Mouse (Mus musculus): ENCODE data around the gene Cdk7. TPM values are rescaled to one million over a fixed set of nuclear protein-coding genes. Genes with fewer than 3 reads are reported as not detected.

Gene Cdk7
- total RNA-seq (2021): 10 to 100 TPM; 21.7 to 24.0 TPM
- polyA plus RNA-seq (2012; rRNA removed): 11.2 and 18.2 TPM in 2 replicates
- long read RNA-seq, transcript Cdk7-201 (12 exons, 1,988 nt): major isoform, 14 of 17 reads
- long read RNA-seq, partial matches to known transcripts: 1 of 17 reads
- long read RNA-seq, other reads (novel, unspliced or antisense): 1 of 17 reads

GRCm38 (mm10) chr13:100730861-100731176, at the start of gene Cdk7:
Cdk7 (minus strand) TSS chr13:100730939.
- TF ChIP-seq POLR2A (IDR thresholded peaks at IDR 0.05; ENCODE audit: insufficient read depth, low read depth, low read length): peak; percentile 81
- no peak for TF ChIP-seq CTCF (IDR thresholded peaks at IDR 0.05)
- TF ChIP-seq EP300 (IDR thresholded peaks at IDR 0.05; ENCODE audit: insufficient read depth, low read depth, low read length): peak; percentile 86
- intact Hi-C loops (cut with DNase I): loop anchor here (1.0 to 5.0 kb wide), 2 partner anchors 13 to 79 kb away; partner anchors contain the start of genes Ak6, Mrps36, Rad17 and Taf9

GRCm38 (mm10) chr13:100777491-100777890, 46.8 kb upstream of the Cdk7 start:
- Histone ChIP-seq H3K4me1 (ENCODE audit: control insufficient read depth, insufficient read depth, low read length) (peaks cover 1% of the 10 kb centered on the region; the same call in 1 of the 2 replicates), H3K9ac (ENCODE audit: low read depth, low read length) (no peak overlapping the region), H3K36me3 (ENCODE audit: control insufficient read depth, insufficient read depth, low read length) (no peaks in the 10 kb centered on the region), H3K79me2 (replicated peaks; ENCODE audit: control insufficient read depth, insufficient read depth, low read length) (no peaks in the 10 kb centered on the region), H3K27me3 (ENCODE audit: control insufficient read depth, insufficient read depth, low read length) (no peaks in the 10 kb centered on the region), H3K4me3 (no peak overlapping the region), H3K27ac (no peak overlapping the region)
- 75% methylated on average over 3 of the region's 3 CpGs for WGBS
- DNase-seq: no peak
- intact Hi-C loops (cut with DNase I): no loop called here
- TF ChIP-seq POLR2A (IDR thresholded peaks at IDR 0.05; ENCODE audit: insufficient read depth, low read depth, low read length): no peak
- TF ChIP-seq EP300 (IDR thresholded peaks at IDR 0.05; ENCODE audit: insufficient read depth, low read depth, low read length): no peak
- TF ChIP-seq CTCF (IDR thresholded peaks at IDR 0.05): no peak

More at GRCm38 (mm10) chr13:100730861-100731176, at the start of gene Cdk7:
- Histone ChIP-seq H3K27ac (peak within 1 kb of the TSS; percentile 89), H3K4me3 (peak within 1 kb of the TSS; percentile 56), H3K9ac (ENCODE audit: low read depth, low read length) (peak within 1 kb of the TSS; percentile 89), H3K79me2 (replicated peaks; ENCODE audit: control insufficient read depth, insufficient read depth, low read length) (peaks cover 3% of the 10 kb centered on the region), H3K27me3 (ENCODE audit: control insufficient read depth, insufficient read depth, low read length) (no peaks in the 10 kb centered on the region; the same call in 1 of the 2 replicates), H3K36me3 (ENCODE audit: control insufficient read depth, insufficient read depth, low read length) (peaks cover 22% of the 10 kb centered on the region), H3K4me1 (ENCODE audit: control insufficient read depth, insufficient read depth, low read length) (peaks cover 11% of the 10 kb centered on the region)
- WGBS: 0% methylated on average over 19 of the region's 19 CpGs
- DNase-seq: peak; percentile 94 to 96

GRCm38 (mm10) chr13:100776710-100777109, 46.0 kb upstream of the Cdk7 start:
- 60% methylated on average over 6 of the region's 6 CpGs for WGBS
- H3K9ac ChIP-seq (ENCODE audit: low read depth, low read length): no peak overlapping the region
- no peaks in the 10 kb centered on the region for H3K36me3 ChIP-seq (ENCODE audit: control insufficient read depth, insufficient read depth, low read length)
- no peak overlapping the region for H3K4me3 ChIP-seq
- peaks cover 1% of the 10 kb centered on the region; the same call in 1 of the 2 replicates for H3K4me1 ChIP-seq (ENCODE audit: control insufficient read depth, insufficient read depth, low read length)
- no peak for DNase-seq
- intact Hi-C loops (cut with DNase I): no loop called here
- H3K27me3 ChIP-seq (ENCODE audit: control insufficient read depth, insufficient read depth, low read length): no peaks in the 10 kb centered on the region
- TF ChIP-seq CTCF (IDR thresholded peaks at IDR 0.05) (no peak), EP300 (IDR thresholded peaks at IDR 0.05; ENCODE audit: insufficient read depth, low read depth, low read length) (no peak), POLR2A (IDR thresholded peaks at IDR 0.05; ENCODE audit: insufficient read depth, low read depth, low read length) (no peak)
- no peaks in the 10 kb centered on the region for H3K79me2 ChIP-seq (replicated peaks; ENCODE audit: control insufficient read depth, insufficient read depth, low read length)
- no peak overlapping the region for H3K27ac ChIP-seq

- intact Hi-C loops (cut with DNase I): no loop called here
Measured at GRCm38 (mm10) chr13:100776056-100776419, 45.3 kb upstream of the Cdk7 start.

GRCm38 (mm10) chr13:100775252-100776055, 44.7 kb upstream of the Cdk7 start, which contains the start of gene Cenph:
Cenph (minus strand) TSS chr13:100775899.
- TF ChIP-seq EP300 (IDR thresholded peaks at IDR 0.05; ENCODE audit: insufficient read depth, low read depth, low read length) (0 out of 2 replicates have a peak, but pooled peaks have one; percentile 10), POLR2A (IDR thresholded peaks at IDR 0.05; ENCODE audit: insufficient read depth, low read depth, low read length) (0 out of 2 replicates have a peak, but pooled peaks have one; percentile 29), CTCF (IDR thresholded peaks at IDR 0.05) (no peak)
- no peaks in the 10 kb centered on the region for H3K27me3 ChIP-seq (ENCODE audit: control insufficient read depth, insufficient read depth, low read length)
- H3K27ac ChIP-seq: peak within 1 kb of the TSS; percentile 3; the same call in 1 of the 2 replicates
- H3K79me2 ChIP-seq (replicated peaks; ENCODE audit: control insufficient read depth, insufficient read depth, low read length): no peaks in the 10 kb centered on the region
- peak within 1 kb of the TSS; percentile 47 for H3K4me3 ChIP-seq
- peak within 1 kb of the TSS; percentile 59 for H3K9ac ChIP-seq (ENCODE audit: low read depth, low read length)
- H3K36me3 ChIP-seq (ENCODE audit: control insufficient read depth, insufficient read depth, low read length): no peaks in the 10 kb centered on the region
- peaks cover 1% of the 10 kb centered on the region; the same call in 1 of the 2 replicates for H3K4me1 ChIP-seq (ENCODE audit: control insufficient read depth, insufficient read depth, low read length)
- peak; percentile 85 to 86 for DNase-seq
- intact Hi-C loops (cut with DNase I): loop anchor here (1.0 kb wide), 1 partner anchor 32 kb away; no protein-coding TSS in a partner anchor
- WGBS: under 1% methylated on average over 46 of the region's 46 CpGs

More at GRCm38 (mm10) chr13:100776056-100776419, 45.3 kb upstream of the Cdk7 start:
- 9% methylated on average over 8 of the region's 8 CpGs for WGBS
- Histone ChIP-seq H3K4me3 (peak overlapping the region; percentile 47), H3K4me1 (ENCODE audit: control insufficient read depth, insufficient read depth, low read length) (peaks cover 1% of the 10 kb centered on the region; the same call in 1 of the 2 replicates), H3K9ac (ENCODE audit: low read depth, low read length) (peak overlapping the region; percentile 18), H3K27me3 (ENCODE audit: control insufficient read depth, insufficient read depth, low read length) (no peaks in the 10 kb centered on the region), H3K36me3 (ENCODE audit: control insufficient read depth, insufficient read depth, low read length) (no peaks in the 10 kb centered on the region), H3K79me2 (replicated peaks; ENCODE audit: control insufficient read depth, insufficient read depth, low read length) (no peaks in the 10 kb centered on the region), H3K27ac (peak overlapping the region; percentile 3; the same call in 1 of the 2 replicates)
- DNase-seq: no peak
- no peak for TF ChIP-seq POLR2A (IDR thresholded peaks at IDR 0.05; ENCODE audit: insufficient read depth, low read depth, low read length)
- no peak for TF ChIP-seq CTCF (IDR thresholded peaks at IDR 0.05)
- no peak for TF ChIP-seq EP300 (IDR thresholded peaks at IDR 0.05; ENCODE audit: insufficient read depth, low read depth, low read length)

Data from heart, adult 2 months (tissue).